Mouse (Mus musculus): ENCODE measurements around the gene Rassf10.

Rassf10 gene

GRCm38 (mm10) chr7:112956961-112957360 is 3.2 kb downstream of the Rassf10 start:
- in situ Hi-C loops (cut with MboI, MseI), result no loop called here

- in situ Hi-C loops (cut with MboI, MseI), result no loop called here
Measured at GRCm38 (mm10) chr7:112957630-112958029, 3.9 kb downstream of the Rassf10 start.

- in situ Hi-C loops (cut with MboI, MseI), result no loop called here
Measured at GRCm38 (mm10) chr7:112966382-112966781, 12.6 kb downstream of the Rassf10 start.

- in situ Hi-C loops (cut with MboI, MseI), result no loop called here
Measured at GRCm38 (mm10) chr7:112966786-112967185, 13.0 kb downstream of the Rassf10 start.

GRCm38 (mm10) chr7:112983316-112983715 is 29.6 kb downstream of the Rassf10 start:
- in situ Hi-C loops (cut with MboI, MseI), result no loop called here

GRCm38 (mm10) chr7:112984704-112985577 is 31.2 kb downstream of the Rassf10 start:
- in situ Hi-C loops (cut with MboI, MseI), result no loop called here

GRCm38 (mm10) chr7:112985578-112985949 is 31.8 kb downstream of the Rassf10 start:
- in situ Hi-C loops (cut with MboI, MseI), result no loop called here

- in situ Hi-C loops (cut with MboI, MseI), result no loop called here
Measured at GRCm38 (mm10) chr7:112992928-112993327, 39.2 kb downstream of the Rassf10 start.

GRCm38 (mm10) chr7:113003565-113004255 is 49.9 kb downstream of the Rassf10 start:
- in situ Hi-C loops (cut with MboI, MseI), result loop anchor here in 1 of 2 experiments (25.0 kb wide), 1 partner anchor 1934 kb away; no protein-coding TSS in a partner anchor

GRCm38 (mm10) chr7:113005726-113006125 is 52.0 kb downstream of the Rassf10 start:
- in situ Hi-C loops (cut with MboI, MseI), result loop anchor here in 1 of 2 experiments (25.0 kb wide), 1 partner anchor 1932 kb away; no protein-coding TSS in a partner anchor

All from T-helper 17 cell (primary cell).